Mouse (Mus musculus): ENCODE measurements around the gene S100a14. TPM values are rescaled to one million over a fixed set of nuclear protein-coding genes. Genes with fewer than 3 reads are reported as not detected.

Gene S100a14
- total RNA-seq (2018; cell fraction: chromatin; rRNA removed), result 1 to 10 TPM in 2 of 26 experiments, under 1 TPM in 2, not detected in 22; 0.46 to 1.2 (median 0.95) TPM
- total RNA-seq (2018; cell fraction: cytosol; rRNA removed), result not detected
- total RNA-seq (2018; cell fraction: nucleus; rRNA removed), result 1 to 10 TPM in 1 of 26 experiments, under 1 TPM in 3, not detected in 22; 0.35 to 1.0 (median 0.51) TPM
- not detected in 3 replicates for polyA plus RNA-seq (2018)

DNA sequence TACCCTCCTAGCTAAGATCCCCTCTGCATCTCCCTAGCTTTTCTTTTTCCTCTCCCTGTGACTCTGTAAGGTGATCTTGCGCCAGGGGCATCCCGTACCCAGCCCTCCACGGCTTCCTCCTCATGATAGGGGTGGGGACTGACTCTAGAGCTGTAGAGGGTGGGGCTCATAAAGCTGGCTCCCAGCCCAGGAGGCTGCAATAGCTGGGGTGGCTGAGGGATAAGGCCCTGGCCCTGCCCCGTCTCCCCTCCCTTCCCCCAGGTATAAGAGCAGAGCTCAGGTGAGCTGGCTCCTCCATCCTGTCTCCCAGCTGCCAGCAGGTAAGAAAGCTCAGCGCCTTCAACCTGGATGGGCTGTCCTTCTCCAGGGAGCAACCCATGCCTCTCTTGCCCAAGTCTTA lies at the start of gene S100a14:
Gene S100a14 (plus strand): TSS at position 277 of the 400 bp plus-strand sequence.
- H3K4me3 ChIP-seq (ENCODE audit: inconsistent target), result no peak within 1 kb of the TSS
- H3K27ac ChIP-seq, result no peak within 1 kb of the TSS
- 0 out of 2 replicates have a peak, but pooled peaks cover 5% of the 10 kb centered on the region for H3K36me3 ChIP-seq (ENCODE audit: inconsistent target)
- no peaks in the 10 kb centered on the region for H3K79me2 ChIP-seq (ENCODE audit: inconsistent target)
- WGBS (ENCODE audit: missing documents), result 75% methylated on average over 5 of the region's 5 CpGs

DNA sequence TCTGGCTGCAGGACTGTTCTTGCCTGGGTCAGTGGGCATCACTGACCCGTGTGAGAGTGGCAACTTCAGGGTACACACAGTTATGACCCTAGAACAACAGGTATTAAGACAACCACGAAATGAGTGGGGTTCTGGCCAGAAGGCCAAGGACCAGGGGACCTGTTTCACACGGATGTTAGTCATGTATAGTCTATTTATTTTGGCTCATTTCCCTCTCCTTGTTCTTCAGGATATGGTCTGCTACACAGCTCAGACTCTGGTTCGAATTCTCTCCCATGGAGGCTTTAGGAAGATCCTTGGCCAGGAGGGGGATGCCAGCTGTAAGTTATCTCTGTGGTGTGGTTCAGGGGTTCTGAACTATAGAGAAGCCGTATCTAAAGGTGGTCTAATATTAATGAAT lies 39.7 kb upstream of the S100a14 start:
- Histone ChIP-seq H3K4me3 (ENCODE audit: inconsistent target) (no peak overlapping the region), H3K79me2 (ENCODE audit: inconsistent target) (peaks cover 10% of the 10 kb centered on the region; the same call in 1 of the 2 replicates), H3K36me3 (ENCODE audit: inconsistent target) (peaks cover 42% of the 10 kb centered on the region), H3K27ac (no peak overlapping the region)
- WGBS (ENCODE audit: missing documents), result 84% methylated on average over 5 of the region's 5 CpGs

DNA sequence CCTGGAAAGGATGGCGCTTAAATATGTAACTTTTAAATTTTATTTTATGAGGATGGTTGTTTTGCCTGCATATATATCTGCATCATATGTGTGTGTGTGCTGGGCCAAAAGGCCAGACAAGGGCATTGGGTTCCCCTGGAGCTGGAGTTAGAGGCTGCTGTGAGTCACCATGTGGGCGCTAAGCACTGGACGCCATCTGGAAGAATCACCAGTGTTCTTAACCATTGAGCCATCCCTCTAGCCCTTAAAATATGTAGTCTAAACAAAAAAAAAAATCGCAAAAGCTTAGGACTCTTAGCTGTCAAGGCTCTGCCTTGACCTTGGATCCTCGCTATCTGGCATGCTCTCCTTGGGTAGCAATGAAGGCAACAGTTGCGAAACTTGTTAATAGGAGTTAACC lies 38.1 kb upstream of the S100a14 start:
- Histone ChIP-seq H3K4me3 (ENCODE audit: inconsistent target) (no peak overlapping the region), H3K79me2 (ENCODE audit: inconsistent target) (peaks cover 10% of the 10 kb centered on the region; the same call in 1 of the 2 replicates), H3K27ac (no peak overlapping the region), H3K36me3 (ENCODE audit: inconsistent target) (peaks cover 32% of the 10 kb centered on the region)
- WGBS (ENCODE audit: missing documents), result 94% methylated on average over 6 of the region's 6 CpGs

DNA sequence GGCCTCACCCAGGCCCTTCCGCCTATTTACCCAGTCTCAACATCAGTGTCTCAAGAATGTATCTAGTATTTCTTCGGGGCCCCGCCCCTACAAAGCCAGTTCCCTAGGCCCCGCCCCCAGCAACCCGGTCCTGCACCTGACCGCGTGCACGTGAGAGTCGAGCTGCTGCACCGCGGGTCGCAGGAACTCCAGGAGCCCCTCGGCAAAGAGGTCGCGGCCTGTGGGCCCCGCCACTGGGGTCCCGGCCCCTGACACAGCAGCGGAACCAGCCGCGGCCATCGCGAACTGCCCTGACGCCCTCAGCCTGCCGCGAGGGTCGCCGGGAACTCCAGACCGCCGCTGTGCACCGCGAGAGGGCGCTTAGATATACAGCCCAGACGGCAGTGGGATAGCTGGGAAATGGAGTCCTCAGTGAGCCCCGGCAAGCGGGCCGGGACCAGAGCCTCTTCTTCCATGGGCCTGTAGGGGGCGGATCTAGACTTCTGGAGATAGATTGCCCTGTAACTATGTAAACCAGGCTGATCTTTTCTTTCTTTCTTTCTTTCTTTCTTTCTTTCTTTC lies 35.9 kb upstream of the S100a14 start, which contains the start of gene Snapin:
Gene Snapin (minus strand): TSS at position 338 of the 561 bp plus-strand sequence.
- Histone ChIP-seq H3K27ac (peak within 1 kb of the TSS; percentile 12; the same call in 1 of the 2 replicates), H3K36me3 (ENCODE audit: inconsistent target) (peaks cover 25% of the 10 kb centered on the region; the same call in 1 of the 2 replicates), H3K79me2 (ENCODE audit: inconsistent target) (peaks cover 10% of the 10 kb centered on the region; the same call in 1 of the 2 replicates), H3K4me3 (ENCODE audit: inconsistent target) (peak within 1 kb of the TSS; percentile 65)
- under 1% methylated on average over 33 of the region's 37 CpGs for WGBS (ENCODE audit: missing documents)

DNA sequence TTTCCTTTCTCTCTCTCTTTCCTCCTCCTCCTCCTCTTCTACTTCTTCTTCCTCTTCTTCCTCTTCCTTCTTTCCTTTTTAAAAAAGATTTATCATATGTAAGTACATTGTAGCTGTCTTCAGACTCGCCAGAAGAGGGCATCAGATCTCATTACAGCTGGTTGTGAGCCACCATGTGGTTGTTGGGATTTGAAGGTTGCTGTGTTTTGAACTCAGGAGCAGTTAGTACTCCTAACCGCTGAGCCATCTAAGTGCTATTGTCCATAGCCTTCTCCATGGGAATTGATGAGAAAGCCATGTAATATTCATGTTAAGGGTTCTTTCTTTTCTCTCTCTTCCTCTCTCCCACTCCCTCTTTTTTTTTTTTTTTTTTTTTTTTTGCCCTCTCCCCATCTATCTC lies 35.3 kb upstream of the S100a14 start:
- no peak overlapping the region for H3K27ac ChIP-seq
- H3K79me2 ChIP-seq (ENCODE audit: inconsistent target), result peaks cover 10% of the 10 kb centered on the region; the same call in 1 of the 2 replicates
- 29% methylated on average over 2 of the region's 2 CpGs for WGBS (ENCODE audit: missing documents)
- peaks cover 25% of the 10 kb centered on the region; the same call in 1 of the 2 replicates for H3K36me3 ChIP-seq (ENCODE audit: inconsistent target)
- no peak overlapping the region for H3K4me3 ChIP-seq (ENCODE audit: inconsistent target)

DNA sequence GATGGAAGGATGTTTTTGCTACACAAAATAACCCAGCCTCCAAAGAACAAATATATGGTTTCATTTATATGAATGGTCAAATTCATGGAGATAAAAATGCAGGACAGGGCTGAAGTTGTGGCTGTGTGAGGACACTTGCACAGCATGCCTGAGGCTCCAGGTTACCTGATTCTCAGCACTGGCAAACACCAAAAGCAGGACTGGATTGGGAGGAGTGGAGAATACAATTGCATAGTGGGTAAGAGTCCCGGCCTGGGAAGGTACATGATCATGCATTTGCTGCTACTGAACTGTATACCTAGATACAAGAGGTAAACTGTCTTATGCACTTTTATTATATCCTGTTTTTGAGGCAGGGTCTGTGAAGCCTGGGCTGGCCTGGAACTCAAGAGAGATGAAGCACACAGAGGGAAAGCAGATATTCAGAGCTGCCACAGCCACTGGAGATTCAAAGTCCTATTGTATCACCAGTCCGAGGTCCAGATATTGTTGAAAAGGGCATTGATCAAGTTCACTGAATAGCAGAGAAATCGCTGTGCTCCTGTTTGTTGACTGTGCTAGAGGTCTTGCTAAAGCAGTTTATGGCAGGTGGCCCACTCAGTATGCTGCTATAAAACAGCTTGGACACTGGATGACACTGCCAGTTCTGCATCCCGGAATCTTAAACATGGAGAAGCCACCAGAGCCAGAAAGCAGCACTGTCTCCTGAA lies 32.7 kb upstream of the S100a14 start:
- Histone ChIP-seq H3K4me3 (ENCODE audit: inconsistent target) (no peak overlapping the region), H3K27ac (no peak overlapping the region), H3K36me3 (ENCODE audit: inconsistent target) (peaks cover 22% of the 10 kb centered on the region; the same call in 1 of the 2 replicates), H3K79me2 (ENCODE audit: inconsistent target) (peaks cover 10% of the 10 kb centered on the region; the same call in 1 of the 2 replicates)
- 91% methylated on average over 4 of the region's 4 CpGs for WGBS (ENCODE audit: missing documents)

DNA sequence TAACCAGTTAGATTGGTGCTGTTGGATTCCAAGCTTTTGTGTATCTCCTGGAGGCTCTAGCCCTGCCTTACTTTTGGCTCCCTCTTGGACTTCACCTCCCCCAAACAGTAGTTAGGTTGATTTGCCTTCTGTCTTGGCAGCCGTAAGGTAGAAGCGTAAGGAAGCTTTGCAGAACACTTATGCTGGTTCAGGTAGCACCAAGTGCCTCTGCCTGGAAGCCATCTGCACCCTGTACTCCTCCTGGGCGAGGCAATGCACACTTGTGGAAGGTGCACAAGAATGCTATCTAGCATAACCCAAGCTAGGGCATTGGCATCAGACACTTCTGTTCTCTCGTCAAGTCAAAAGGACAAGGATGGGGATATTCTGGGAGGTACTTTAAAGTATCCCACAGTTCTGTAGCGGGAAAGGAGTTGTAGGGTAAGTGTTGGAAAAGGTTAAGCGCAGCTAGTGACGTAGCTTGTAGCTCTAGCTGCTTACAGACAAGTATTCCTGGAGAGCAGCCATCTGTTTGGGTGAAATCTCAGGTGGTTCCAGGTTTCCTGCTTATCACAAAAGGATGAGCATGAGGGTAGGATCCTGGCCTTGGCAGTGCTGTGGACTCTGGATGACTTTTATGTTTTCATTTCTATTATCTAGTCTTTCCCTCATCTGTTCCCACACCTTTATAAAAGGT lies 30.7 kb upstream of the S100a14 start:
- Histone ChIP-seq H3K27ac (no peak overlapping the region), H3K36me3 (ENCODE audit: inconsistent target) (peaks cover 30% of the 10 kb centered on the region; the same call in 1 of the 2 replicates), H3K79me2 (ENCODE audit: inconsistent target) (no peaks in the 10 kb centered on the region), H3K4me3 (ENCODE audit: inconsistent target) (no peak overlapping the region)
- WGBS (ENCODE audit: missing documents), result 94% methylated on average over 7 of the region's 7 CpGs

DNA sequence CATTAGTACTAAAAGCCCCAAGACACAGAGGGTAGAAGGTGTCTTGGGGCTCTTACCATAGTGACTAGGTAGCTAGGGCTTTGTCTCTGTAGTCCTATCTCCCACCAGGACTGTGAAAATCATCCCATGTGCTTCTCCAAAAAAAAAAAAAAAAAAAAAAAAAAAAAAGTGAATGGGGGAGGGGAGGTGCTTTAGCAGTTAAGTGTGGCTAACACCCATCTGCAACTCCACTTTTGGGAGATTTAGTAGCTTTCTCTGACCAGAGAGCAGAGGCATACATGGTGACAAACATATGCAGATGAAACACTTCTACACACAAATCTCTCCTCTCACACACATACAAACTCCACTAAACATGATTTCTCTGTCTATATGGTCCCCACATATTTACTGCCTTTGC lies 29.1 kb upstream of the S100a14 start:
- Histone ChIP-seq H3K79me2 (ENCODE audit: inconsistent target) (peaks cover 9% of the 10 kb centered on the region; the same call in 1 of the 2 replicates), H3K4me3 (ENCODE audit: inconsistent target) (no peak overlapping the region), H3K36me3 (ENCODE audit: inconsistent target) (peaks cover 44% of the 10 kb centered on the region), H3K27ac (no peak overlapping the region)

DNA sequence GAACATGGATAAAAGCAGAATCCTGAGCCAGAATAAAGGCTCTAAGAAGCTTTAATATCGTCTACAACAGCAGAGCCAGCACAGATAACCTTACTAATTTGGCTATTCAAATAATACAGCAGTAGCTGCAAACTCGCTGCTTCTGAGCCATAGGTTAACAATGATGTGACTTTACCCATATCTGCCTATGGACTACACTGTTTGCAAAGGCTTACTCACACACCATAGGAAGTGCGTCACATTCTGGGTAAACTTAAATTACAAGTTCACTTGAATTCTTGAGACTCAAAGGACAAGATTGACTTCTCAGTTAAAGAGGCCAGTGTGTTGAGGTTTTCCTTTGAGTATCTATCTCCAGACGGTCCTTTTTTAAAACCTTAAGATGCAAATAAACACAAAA lies 23.2 kb upstream of the S100a14 start:
- no peak overlapping the region for H3K4me3 ChIP-seq (ENCODE audit: inconsistent target)
- no peak overlapping the region for H3K27ac ChIP-seq
- H3K79me2 ChIP-seq (ENCODE audit: inconsistent target), result peaks cover 66% of the 10 kb centered on the region
- WGBS (ENCODE audit: missing documents), result 95% methylated on average over 4 of the region's 4 CpGs
- peaks cover 69% of the 10 kb centered on the region for H3K36me3 ChIP-seq (ENCODE audit: inconsistent target)

DNA sequence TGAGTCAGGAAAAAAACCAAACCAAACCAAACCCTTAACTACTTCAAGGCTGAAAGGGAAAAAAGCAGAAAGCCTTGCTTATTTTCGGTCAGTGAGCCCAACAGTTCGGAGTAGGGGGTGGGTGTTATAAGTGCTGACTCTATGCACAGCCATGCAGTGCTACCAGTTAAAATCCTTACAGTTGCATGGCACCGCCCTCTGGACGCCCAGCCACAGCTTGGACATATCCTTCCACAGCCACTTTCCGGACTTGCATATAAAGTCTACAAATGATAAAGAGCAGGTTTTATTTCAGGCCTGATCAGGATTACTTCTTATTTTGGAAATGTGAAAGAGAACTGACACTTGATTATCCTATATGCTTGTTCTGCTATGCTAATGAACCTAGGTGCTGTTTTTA lies 21.4 kb upstream of the S100a14 start:
- WGBS (ENCODE audit: missing documents), result 96% methylated on average over 5 of the region's 5 CpGs
- peaks cover 63% of the 10 kb centered on the region for H3K36me3 ChIP-seq (ENCODE audit: inconsistent target)
- no peak overlapping the region for H3K4me3 ChIP-seq (ENCODE audit: inconsistent target)
- no peak overlapping the region for H3K27ac ChIP-seq
- peaks cover 70% of the 10 kb centered on the region for H3K79me2 ChIP-seq (ENCODE audit: inconsistent target)

DNA sequence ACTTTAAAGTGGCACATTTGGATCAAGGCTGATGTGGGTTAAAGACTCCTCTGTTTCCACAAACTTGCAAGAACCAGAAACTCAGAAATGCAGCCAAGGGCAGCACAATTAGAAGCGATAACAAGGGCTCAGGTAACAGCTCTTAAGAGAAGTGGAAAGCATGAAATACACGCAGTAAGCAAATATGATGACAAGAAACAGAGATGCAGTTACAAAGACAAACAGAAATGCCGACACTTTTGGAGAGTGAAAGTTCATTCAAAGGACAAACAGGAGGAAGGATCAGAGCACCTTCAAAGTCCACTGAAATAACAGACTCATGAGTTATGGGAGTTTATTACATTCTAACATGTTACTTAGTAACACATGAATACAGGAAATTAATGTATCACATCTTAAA lies 20.3 kb upstream of the S100a14 start:
- Histone ChIP-seq H3K36me3 (ENCODE audit: inconsistent target) (peaks cover 57% of the 10 kb centered on the region), H3K4me3 (ENCODE audit: inconsistent target) (no peak overlapping the region), H3K27ac (no peak overlapping the region), H3K79me2 (ENCODE audit: inconsistent target) (peaks cover 70% of the 10 kb centered on the region)
- 93% methylated on average over 3 of the region's 3 CpGs for WGBS (ENCODE audit: missing documents)

DNA sequence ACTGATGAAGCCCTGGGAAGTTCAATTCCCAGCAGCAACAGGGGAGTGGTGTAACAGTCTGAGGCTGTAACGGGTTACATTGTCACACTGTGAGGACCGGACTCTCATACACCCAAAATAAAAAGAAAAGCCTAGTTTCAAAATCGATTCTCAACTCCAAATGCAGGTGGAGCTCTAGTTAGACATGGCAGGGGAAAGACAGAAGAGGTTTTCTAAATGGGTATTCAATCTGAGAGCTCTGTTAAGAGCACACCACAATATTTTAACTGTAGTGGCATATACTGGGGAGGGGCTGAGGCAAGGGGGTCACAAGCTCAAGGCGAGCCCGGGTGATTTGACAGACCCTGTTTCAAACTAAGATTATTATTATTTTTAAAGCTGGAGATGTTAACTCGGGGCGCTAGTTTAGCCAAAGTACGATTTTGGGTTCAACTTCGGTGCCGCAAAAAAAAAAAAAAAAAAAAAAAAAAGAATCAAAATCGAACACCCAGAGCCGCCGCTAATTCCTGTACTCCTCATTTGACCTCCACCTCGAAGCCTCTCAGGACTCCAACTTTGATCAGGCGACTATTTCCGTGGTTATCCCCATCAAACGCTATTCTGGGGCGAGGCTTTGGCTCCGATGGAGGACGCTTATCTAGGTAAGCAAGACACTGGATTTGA lies 18.2 kb upstream of the S100a14 start:
- Histone ChIP-seq H3K36me3 (ENCODE audit: inconsistent target) (peaks cover 36% of the 10 kb centered on the region), H3K79me2 (ENCODE audit: inconsistent target) (peaks cover 54% of the 10 kb centered on the region), H3K27ac (0 out of 2 replicates have a peak overlapping the region, but pooled peaks have one; percentile 10), H3K4me3 (ENCODE audit: inconsistent target) (peak overlapping the region; percentile 84)
- 3% methylated on average over 20 of the region's 20 CpGs for WGBS (ENCODE audit: missing documents)

DNA sequence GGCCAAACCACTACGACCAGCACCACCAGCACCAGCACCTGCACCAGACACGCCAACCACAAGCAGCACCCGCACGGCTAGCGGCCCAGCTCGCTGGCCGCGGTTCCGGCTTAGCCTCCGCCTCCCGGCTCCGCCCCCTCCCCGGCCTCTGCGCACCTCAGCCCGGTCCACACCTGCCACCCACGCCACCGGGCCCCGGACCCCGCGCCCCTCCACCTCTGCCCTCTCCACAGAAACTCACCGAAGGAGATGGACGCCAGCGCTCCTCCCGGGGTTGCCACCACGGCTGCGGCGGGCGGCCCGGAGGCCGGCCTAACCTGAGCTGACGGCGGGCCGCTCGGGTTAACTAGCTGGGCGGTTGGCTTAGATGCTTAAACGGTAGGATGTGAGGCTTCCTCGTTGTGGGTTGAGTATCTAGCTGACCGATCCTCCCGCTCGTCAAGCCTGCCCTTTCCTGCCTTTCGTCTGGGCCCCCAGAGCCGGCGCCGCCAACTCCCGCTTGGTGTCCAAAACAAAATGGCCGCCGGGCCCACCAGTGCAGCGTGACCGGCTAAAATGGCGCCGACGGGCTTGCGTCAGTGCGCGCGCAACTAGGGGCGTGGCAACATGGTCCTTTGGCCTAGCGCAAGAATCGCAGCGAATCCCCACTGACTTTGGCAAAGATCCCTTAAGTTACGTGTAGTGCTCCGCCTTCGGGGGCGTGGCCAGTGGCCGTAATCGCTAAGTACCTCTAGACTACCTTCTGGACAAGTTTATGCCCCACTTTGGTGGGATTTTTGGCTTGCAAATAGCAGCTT lies 17.5 kb upstream of the S100a14 start, which contains the start of gene Chtop:
Gene Chtop (minus strand): TSS at position 549 of the 797 bp plus-strand sequence.
- Histone ChIP-seq H3K79me2 (ENCODE audit: inconsistent target) (peaks cover 46% of the 10 kb centered on the region), H3K36me3 (ENCODE audit: inconsistent target) (peaks cover 31% of the 10 kb centered on the region)
- WGBS (ENCODE audit: missing documents), result 1% methylated on average over 57 of the region's 66 CpGs

More for the DNA sequence above, 17.5 kb upstream of the S100a14 start, which contains the start of gene Chtop:
- Histone ChIP-seq H3K4me3 (ENCODE audit: inconsistent target) (peak within 1 kb of the TSS; percentile 84), H3K27ac (peak within 1 kb of the TSS; percentile 57)
